Mouse (Mus musculus) splenic B cell, adult 2 months (primary cell): ENCODE measurements at regions not wholly inside any gene's neighbourhood (a gene's known extent, or its start where the extent isn't known, plus 50 kb on each side); places are given as distances from the start of the nearest gene placed in this dataset.

ENCODE experiments used
- DNase-seq: peaks from one replicate; pipeline ENCODE4 v3.0.0-alpha.2; 2011; ENCODE audit warnings: low read depth, low spot score
- H3K27me3 ChIP-seq: 2 replicates; pipeline ENCODE4 v1.6.1; 2012; ENCODE audit warnings: mild to moderate bottlenecking, low read length, moderate library complexity, mixed read lengths; ENCODE audit not compliant: control insufficient read depth, poor library complexity, insufficient read depth, severe bottlenecking
- H3K36me3 ChIP-seq: 2 replicates; pipeline ENCODE4 v1.6.1; 2012; ENCODE audit warnings: mild to moderate bottlenecking, low read length, moderate library complexity, mixed read lengths; ENCODE audit not compliant: control insufficient read depth, poor library complexity, insufficient read depth, severe bottlenecking

GRCm38 (mm10) chr16:93358166-93358565 lies 245.7 kb downstream of the Setd4 start:
- Histone ChIP-seq H3K36me3 (no peaks in the 10 kb centered on the region), H3K27me3 (no peaks in the 10 kb centered on the region)
- DNase-seq, result no peak

DNA sequence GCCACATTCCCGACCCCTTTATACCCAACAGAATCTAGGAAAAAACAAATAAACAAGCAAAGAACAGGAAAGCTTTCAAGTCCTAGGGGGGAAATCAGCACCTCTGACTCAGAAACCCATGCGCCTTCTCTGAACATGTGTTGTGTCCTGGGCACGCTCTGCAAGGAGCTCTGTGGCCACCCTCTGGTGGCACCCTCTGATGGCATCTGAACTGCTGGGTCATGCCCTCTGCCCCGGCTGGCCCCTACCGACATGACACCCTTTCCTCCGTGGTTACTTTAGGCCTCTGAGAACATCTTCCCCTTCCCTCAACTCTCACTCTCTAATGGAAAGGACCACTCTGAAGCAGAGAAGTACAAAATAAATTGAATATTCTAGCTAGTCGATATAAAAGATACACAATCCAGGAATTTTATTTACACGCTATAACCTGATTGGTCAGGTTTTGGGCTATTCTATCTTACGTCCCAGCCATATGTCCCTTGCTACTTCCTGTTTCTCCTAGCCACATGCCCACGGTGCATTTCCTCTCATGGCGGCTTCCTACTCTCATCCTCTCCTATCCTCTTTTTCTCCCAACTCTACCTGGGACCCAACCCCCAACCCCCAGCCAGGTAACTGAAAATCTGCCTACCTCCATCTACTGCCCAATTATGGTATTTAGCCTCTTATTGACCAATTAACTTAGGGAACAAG lies 248.5 kb downstream of the Setd4 start:
- no peak for DNase-seq
- no peaks in the 10 kb centered on the region for H3K27me3 ChIP-seq
- H3K36me3 ChIP-seq, result no peaks in the 10 kb centered on the region

- no peaks in the 10 kb centered on the region for H3K27me3 ChIP-seq
- DNase-seq, result no peak
Measured at GRCm38 (mm10) chr16:93353971-93354370, 249.9 kb downstream of the Setd4 start.

GRCm38 (mm10) chr16:93344555-93344954 lies 259.3 kb downstream of the Setd4 start:
- Histone ChIP-seq H3K27me3 (no peaks in the 10 kb centered on the region), H3K36me3 (no peaks in the 10 kb centered on the region)
- no peak for DNase-seq

More at GRCm38 (mm10) chr16:93353971-93354370, 249.9 kb downstream of the Setd4 start:
- no peaks in the 10 kb centered on the region for H3K36me3 ChIP-seq

GRCm38 (mm10) chr16:93342701-93343100 lies 261.2 kb downstream of the Setd4 start:
- Histone ChIP-seq H3K27me3 (no peaks in the 10 kb centered on the region), H3K36me3 (no peaks in the 10 kb centered on the region)
- no peak for DNase-seq

DNA sequence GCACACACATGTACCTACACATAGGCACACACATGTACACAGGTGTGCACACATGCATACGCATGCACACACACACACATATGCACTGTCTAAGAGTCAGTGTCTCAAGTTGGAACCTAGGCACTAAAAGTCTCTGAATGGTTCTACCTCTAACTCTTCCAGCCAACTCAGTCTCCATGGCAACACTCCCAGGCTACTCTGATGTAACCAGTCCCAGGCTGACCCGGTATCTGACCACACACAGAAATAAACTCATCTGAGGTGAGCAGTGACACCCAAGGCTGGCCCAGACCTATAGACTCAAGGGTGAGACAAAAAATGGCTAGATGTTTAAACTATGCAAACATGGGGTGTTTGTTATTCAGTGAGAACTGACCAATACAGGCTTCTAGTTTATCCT lies 262.1 kb downstream of the Setd4 start:
- no peaks in the 10 kb centered on the region for H3K36me3 ChIP-seq
- no peak for DNase-seq

GRCm38 (mm10) chr16:93338806-93339205 lies 265.1 kb downstream of the Setd4 start:
- Histone ChIP-seq H3K36me3 (no peaks in the 10 kb centered on the region), H3K27me3 (no peaks in the 10 kb centered on the region)
- no peak for DNase-seq

More for the DNA sequence above, 262.1 kb downstream of the Setd4 start:
- no peaks in the 10 kb centered on the region for H3K27me3 ChIP-seq

DNA sequence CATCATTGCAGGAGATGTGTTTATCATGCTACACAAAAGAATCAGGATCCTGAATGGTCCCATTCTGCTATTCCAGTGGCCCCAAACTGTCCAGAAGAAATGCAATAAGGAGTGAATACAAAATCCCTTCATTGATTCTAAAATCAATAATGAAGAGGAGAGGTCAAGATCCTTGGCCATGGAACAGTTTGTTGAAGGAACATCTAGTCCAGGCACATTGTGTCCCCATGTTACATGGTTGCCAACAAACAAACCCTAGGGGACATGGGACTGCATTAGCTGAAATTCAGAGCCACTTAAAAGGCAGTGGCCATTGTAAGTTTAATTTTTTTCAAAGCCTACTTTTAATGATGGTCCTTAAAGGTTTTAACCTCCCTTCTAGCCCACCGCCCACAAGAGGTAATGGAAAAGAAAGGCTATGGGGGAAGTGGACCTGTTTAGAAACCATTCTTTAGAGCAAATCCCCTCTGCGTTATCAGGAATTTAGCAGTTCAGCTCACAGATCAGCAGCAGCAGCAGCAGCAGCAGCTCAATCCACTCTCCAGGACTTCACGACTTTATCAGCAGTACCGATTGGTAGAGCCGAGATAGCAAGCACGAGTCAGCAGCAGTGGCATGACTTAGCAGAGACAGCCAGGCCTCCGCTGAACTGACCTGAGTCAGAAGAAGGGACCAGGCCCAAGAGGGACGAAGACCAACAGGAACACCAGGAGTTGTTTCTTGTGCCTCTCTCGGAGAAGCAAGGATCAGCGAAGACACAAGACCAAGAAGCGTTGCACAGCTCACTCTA lies 268.3 kb downstream of the Setd4 start:
- Histone ChIP-seq H3K36me3 (no peaks in the 10 kb centered on the region), H3K27me3 (no peaks in the 10 kb centered on the region)
- DNase-seq, result no peak

- no peak for DNase-seq
- Histone ChIP-seq H3K36me3 (no peaks in the 10 kb centered on the region), H3K27me3 (no peaks in the 10 kb centered on the region)
Measured at GRCm38 (mm10) chr16:93333654-93334053, 270.2 kb downstream of the Setd4 start.

- no peaks in the 10 kb centered on the region for H3K36me3 ChIP-seq
- no peaks in the 10 kb centered on the region for H3K27me3 ChIP-seq
- no peak for DNase-seq
Measured at GRCm38 (mm10) chr16:93328680-93329395, 275.0 kb downstream of the Setd4 start.

GRCm38 (mm10) chr16:93324911-93325310 lies 279.0 kb downstream of the Setd4 start:
- H3K36me3 ChIP-seq, result no peaks in the 10 kb centered on the region
- DNase-seq, result no peak

GRCm38 (mm10) chr16:93323172-93323571 lies 280.7 kb downstream of the Setd4 start:
- H3K27me3 ChIP-seq, result no peaks in the 10 kb centered on the region
- no peak for DNase-seq
- H3K36me3 ChIP-seq, result no peaks in the 10 kb centered on the region

More at GRCm38 (mm10) chr16:93324911-93325310, 279.0 kb downstream of the Setd4 start:
- no peaks in the 10 kb centered on the region for H3K27me3 ChIP-seq

- DNase-seq, result no peak
- Histone ChIP-seq H3K36me3 (no peaks in the 10 kb centered on the region), H3K27me3 (no peaks in the 10 kb centered on the region)
Measured at GRCm38 (mm10) chr16:93319581-93319980, 284.3 kb downstream of the Setd4 start.

- H3K27me3 ChIP-seq, result no peaks in the 10 kb centered on the region
- H3K36me3 ChIP-seq, result no peaks in the 10 kb centered on the region
- no peak for DNase-seq
Measured at GRCm38 (mm10) chr16:93311644-93312043, 292.2 kb downstream of the Setd4 start.
